Mouse (Mus musculus): ENCODE measurements around the gene Jund. TPM values are rescaled to one million over a fixed set of nuclear protein-coding genes. Genes with fewer than 3 reads are reported as not detected.
A peak's percentile ranks its signal among the peaks of the same experiment; 100 is the strongest.

Gene Jund
- total and polyA plus RNA-seq, 3 experiments: 109 to 127 (median 123) TPM

DNA sequence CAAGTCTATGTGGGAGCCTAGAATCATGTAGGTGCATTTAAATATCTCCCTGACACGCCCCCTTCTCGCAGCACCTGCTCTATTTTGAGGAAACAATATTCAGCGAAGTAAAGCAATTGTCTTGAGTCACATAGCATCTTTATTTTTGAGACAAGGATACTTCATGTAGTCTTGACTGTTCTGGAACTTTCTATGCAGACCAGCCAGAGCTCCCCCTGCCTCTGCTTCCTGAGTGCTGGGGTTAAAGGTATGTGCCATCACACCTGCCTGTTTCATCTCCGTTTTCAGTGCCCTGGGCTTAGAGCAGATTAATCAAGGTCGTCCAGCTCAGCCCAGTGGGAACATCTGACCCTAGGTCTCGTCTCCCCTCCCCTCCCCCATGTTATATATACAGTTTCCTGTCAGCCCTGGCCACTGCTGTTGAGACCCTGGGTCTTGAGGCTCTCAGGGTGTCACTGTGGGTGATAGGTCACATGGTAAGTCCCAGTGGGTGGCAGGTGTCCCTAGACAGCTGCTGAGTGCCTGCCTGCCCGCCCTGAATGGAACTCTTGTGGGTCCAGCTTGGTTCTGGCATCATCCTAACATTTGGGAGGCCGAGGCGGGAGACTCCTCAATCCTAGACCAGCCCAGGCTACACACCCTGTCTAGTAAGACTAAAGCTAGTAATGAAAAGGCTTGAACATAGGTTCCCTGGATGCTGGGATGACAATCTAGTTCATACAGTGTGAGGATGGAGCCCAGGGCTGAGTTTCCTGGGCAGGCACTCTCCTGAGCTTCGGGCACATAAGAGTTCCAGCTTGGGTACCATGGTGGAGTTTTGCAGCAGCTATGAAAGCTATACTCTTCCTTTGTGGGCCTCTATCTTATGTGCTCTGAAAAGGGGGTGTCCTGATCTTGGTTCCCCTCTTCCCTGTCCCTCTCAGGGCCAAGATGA is 2.6 kb downstream of the Jund start:
- H3K9ac ChIP-seq (ENCODE audit: low read depth, low read length): no peak overlapping the region; the same call in 1 of the 2 replicates
- H3K36me3 ChIP-seq (ENCODE audit: control insufficient read depth, insufficient read depth, low read length): peaks cover 2% of the 10 kb centered on the region; the same call in 1 of the 2 replicates
- no peak; the same call in 1 of the 2 replicates for TF ChIP-seq POLR2A (IDR thresholded peaks at IDR 0.05; ENCODE audit: insufficient read depth, low read depth, low read length)
- TF ChIP-seq CTCF (IDR thresholded peaks at IDR 0.05): no peak
- TF ChIP-seq EP300 (IDR thresholded peaks at IDR 0.05; ENCODE audit: insufficient read depth, low read depth, low read length): no peak
- DNase-seq: no peak
- intact Hi-C loops (cut with DNase I): loop anchor here (1.0 to 5.0 kb wide), 3 partner anchors 51 to 89 kb away; partner anchors contain the start of gene Rab3a
- H3K27me3 ChIP-seq (ENCODE audit: control insufficient read depth, insufficient read depth, low read length): no peaks in the 10 kb centered on the region
- peaks cover 21% of the 10 kb centered on the region for H3K4me1 ChIP-seq (ENCODE audit: control insufficient read depth, insufficient read depth, low read length)
- H3K79me2 ChIP-seq (replicated peaks; ENCODE audit: control insufficient read depth, insufficient read depth, low read length): no peaks in the 10 kb centered on the region
- WGBS: 34% methylated on average over 10 of the region's 10 CpGs
- peak overlapping the region; percentile 94 for H3K27ac ChIP-seq
- H3K4me3 ChIP-seq: peak overlapping the region; percentile 99

DNA sequence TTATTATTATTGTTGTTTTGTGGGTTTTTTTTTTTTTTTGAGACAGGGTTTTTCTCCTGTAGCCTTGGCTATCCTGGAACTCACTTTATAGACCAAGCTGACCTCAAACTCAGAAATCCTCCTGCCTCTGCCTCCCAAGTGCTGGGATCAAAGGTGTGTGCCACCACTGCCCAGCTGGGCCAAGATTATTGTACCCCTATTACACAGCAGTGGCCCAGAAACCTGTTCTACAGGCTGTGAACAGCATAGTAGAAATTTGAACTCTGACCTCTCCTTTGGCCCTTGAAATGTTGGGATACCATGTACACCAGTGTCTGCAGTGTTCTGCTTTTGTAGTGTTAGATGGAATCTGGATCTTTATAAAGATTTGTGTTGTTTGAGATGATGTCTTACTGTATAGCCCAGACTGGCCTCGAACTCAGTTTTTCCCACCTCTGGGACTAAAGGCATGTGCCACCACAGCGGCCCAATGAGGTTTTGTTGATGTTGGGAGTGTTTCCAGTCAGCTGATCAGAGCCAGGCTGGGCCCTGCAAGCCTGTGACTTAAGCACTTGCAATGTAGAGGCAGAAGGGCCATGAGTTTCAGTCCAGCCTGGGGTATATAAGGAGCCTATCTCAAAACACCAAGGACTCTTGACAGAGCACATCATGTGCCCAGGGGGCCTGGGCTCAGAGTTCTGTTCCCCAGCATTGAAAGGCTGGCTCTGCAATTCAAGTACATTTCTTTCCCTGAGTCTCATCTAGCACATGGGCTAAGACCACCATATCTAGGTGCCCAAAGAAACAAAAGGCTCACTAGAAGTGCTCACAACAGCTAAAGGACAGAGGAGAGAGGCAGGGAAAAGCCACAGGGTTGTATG is 3.5 kb downstream of the Jund start:
- whole genome bisulfite sequencing: 48% methylated on average over 2 of the region's 2 CpGs
- H3K4me1 ChIP-seq (ENCODE audit: control insufficient read depth, insufficient read depth, low read length): peaks cover 17% of the 10 kb centered on the region
- intact Hi-C loops (cut with DNase I): loop anchor here (1.0 to 5.0 kb wide), 3 partner anchors 50 to 90 kb away; partner anchors contain the start of gene Rab3a
- no peak overlapping the region for H3K4me3 ChIP-seq
- peak in 1 of 2 experiments; percentile 53 for DNase-seq
- no peak overlapping the region for H3K9ac ChIP-seq (ENCODE audit: low read depth, low read length)
- H3K27me3 ChIP-seq (ENCODE audit: control insufficient read depth, insufficient read depth, low read length): no peaks in the 10 kb centered on the region
- no peaks in the 10 kb centered on the region for H3K79me2 ChIP-seq (replicated peaks; ENCODE audit: control insufficient read depth, insufficient read depth, low read length)
- TF ChIP-seq EP300 (IDR thresholded peaks at IDR 0.05; ENCODE audit: insufficient read depth, low read depth, low read length): no peak
- no peak for TF ChIP-seq POLR2A (IDR thresholded peaks at IDR 0.05; ENCODE audit: insufficient read depth, low read depth, low read length)
- TF ChIP-seq CTCF (IDR thresholded peaks at IDR 0.05): no peak
- peaks cover 2% of the 10 kb centered on the region; the same call in 1 of the 2 replicates for H3K36me3 ChIP-seq (ENCODE audit: control insufficient read depth, insufficient read depth, low read length)
- H3K27ac ChIP-seq: peak overlapping the region; percentile 50

DNA sequence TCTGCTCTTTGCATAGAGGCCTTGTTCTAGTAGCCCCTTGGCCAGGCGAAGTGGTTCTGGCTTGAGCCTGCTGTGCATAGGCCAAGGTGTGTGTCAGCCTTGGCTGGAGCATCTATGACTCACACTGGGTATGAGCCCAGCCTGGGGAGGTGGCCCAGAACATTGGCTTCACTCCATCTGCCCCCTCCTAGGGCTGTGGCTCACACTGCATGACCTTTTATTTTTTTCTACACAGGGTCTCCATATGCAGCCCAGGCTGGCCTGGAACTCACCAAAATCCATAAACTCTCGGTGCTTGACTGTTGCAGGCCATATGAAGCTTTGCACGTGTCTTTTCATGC is 4.1 kb downstream of the Jund start:
- WGBS: 28% methylated on average over 3 of the region's 3 CpGs
- peaks cover 2% of the 10 kb centered on the region; the same call in 1 of the 2 replicates for H3K36me3 ChIP-seq (ENCODE audit: control insufficient read depth, insufficient read depth, low read length)
- DNase-seq: peak; percentile 86 to 89
- no peaks in the 10 kb centered on the region for H3K27me3 ChIP-seq (ENCODE audit: control insufficient read depth, insufficient read depth, low read length)
- H3K79me2 ChIP-seq (replicated peaks; ENCODE audit: control insufficient read depth, insufficient read depth, low read length): no peaks in the 10 kb centered on the region
- H3K27ac ChIP-seq: peak overlapping the region; percentile 50
- intact Hi-C loops (cut with DNase I): loop anchor here (5.0 kb wide), 2 partner anchors 49 to 91 kb away; partner anchors contain the start of gene Rab3a
- TF ChIP-seq POLR2A (IDR thresholded peaks at IDR 0.05; ENCODE audit: insufficient read depth, low read depth, low read length) (peak; percentile 43; the same call in 1 of the 2 replicates), EP300 (IDR thresholded peaks at IDR 0.05; ENCODE audit: insufficient read depth, low read depth, low read length) (no peak; the same call in 1 of the 2 replicates), CTCF (IDR thresholded peaks at IDR 0.05) (no peak)
- no peak overlapping the region for H3K9ac ChIP-seq (ENCODE audit: low read depth, low read length)
- H3K4me3 ChIP-seq: no peak overlapping the region
- peaks cover 13% of the 10 kb centered on the region for H3K4me1 ChIP-seq (ENCODE audit: control insufficient read depth, insufficient read depth, low read length)

DNA sequence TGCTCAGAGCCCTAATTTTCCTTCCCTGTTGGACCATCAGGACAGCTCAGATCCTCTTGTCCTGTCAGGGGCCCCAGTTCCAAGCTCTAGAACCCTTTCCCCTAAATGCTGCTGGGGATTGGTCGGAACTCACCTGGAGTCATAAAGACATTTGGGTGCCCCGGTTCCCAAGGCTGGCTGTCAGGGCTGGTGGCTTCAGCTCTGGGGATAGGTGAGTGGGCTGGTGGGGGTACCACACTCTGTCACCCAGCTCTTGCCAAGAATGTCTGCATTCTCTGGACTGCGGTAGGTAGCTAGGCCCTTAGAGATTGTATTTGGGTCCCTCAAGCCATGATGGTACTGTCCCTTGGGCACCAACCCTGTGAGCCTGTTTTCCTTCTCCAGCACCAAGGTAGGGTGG is 4.5 kb downstream of the Jund start, which contains the start of gene Iqcn:
Iqcn (plus strand) TSS at position 171 of the 400 bp plus-strand sequence.
- no peak within 1 kb of the TSS for H3K9ac ChIP-seq (ENCODE audit: low read depth, low read length)
- intact Hi-C loops (cut with DNase I): loop anchor here (5.0 kb wide), 2 partner anchors 49 to 91 kb away; partner anchors contain the start of gene Rab3a

DNA sequence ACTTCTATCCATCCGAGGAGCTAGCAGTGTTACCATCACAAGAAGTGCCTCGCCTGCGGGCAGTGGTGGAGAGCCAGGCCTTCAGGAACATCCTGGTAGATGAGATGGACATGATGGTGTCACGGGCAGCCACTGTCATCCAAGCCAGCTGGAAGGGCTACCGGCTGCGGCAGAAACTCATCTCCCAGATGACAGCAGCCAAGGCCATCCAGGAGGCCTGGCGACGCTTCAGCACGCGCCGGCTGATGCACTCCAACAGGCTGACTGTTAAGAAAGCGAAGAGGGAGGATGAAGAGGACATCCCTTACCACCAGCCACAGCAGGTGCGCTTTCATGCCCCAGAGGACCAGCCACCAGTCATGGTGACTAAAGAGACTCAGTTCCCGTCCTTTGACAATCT is 9.5 kb downstream of the Jund start:
- TF ChIP-seq CTCF (IDR thresholded peaks at IDR 0.05) (no peak), EP300 (IDR thresholded peaks at IDR 0.05; ENCODE audit: insufficient read depth, low read depth, low read length) (no peak), POLR2A (IDR thresholded peaks at IDR 0.05; ENCODE audit: insufficient read depth, low read depth, low read length) (no peak)
- no peaks in the 10 kb centered on the region for H3K36me3 ChIP-seq (ENCODE audit: control insufficient read depth, insufficient read depth, low read length)
- no peak overlapping the region for H3K27ac ChIP-seq
- 87% methylated on average over 14 of the region's 14 CpGs for WGBS
- no peaks in the 10 kb centered on the region for H3K79me2 ChIP-seq (replicated peaks; ENCODE audit: control insufficient read depth, insufficient read depth, low read length)
- peak in 1 of 2 experiments; percentile 22 for DNase-seq
- H3K27me3 ChIP-seq (ENCODE audit: control insufficient read depth, insufficient read depth, low read length): no peaks in the 10 kb centered on the region
- H3K4me3 ChIP-seq: no peak overlapping the region
- H3K9ac ChIP-seq (ENCODE audit: low read depth, low read length): no peak overlapping the region
- H3K4me1 ChIP-seq (ENCODE audit: control insufficient read depth, insufficient read depth, low read length): peaks cover 3% of the 10 kb centered on the region; the same call in 1 of the 2 replicates
- intact Hi-C loops (cut with DNase I): no loop called here

More for the DNA sequence above, 4.5 kb downstream of the Jund start, which contains the start of gene Iqcn:
- no peak within 1 kb of the TSS for H3K4me3 ChIP-seq
- H3K4me1 ChIP-seq (ENCODE audit: control insufficient read depth, insufficient read depth, low read length): peaks cover 12% of the 10 kb centered on the region
- no peak for DNase-seq
- no peaks in the 10 kb centered on the region for H3K79me2 ChIP-seq (replicated peaks; ENCODE audit: control insufficient read depth, insufficient read depth, low read length)
- H3K27ac ChIP-seq: peak within 1 kb of the TSS; percentile 50
- WGBS: 86% methylated on average over 3 of the region's 3 CpGs
- H3K27me3 ChIP-seq (ENCODE audit: control insufficient read depth, insufficient read depth, low read length): no peaks in the 10 kb centered on the region
- H3K36me3 ChIP-seq (ENCODE audit: control insufficient read depth, insufficient read depth, low read length): no peaks in the 10 kb centered on the region
- TF ChIP-seq POLR2A (IDR thresholded peaks at IDR 0.05; ENCODE audit: insufficient read depth, low read depth, low read length) (no peak), EP300 (IDR thresholded peaks at IDR 0.05; ENCODE audit: insufficient read depth, low read depth, low read length) (no peak), CTCF (IDR thresholded peaks at IDR 0.05) (no peak)

All from heart, adult 2 months (tissue).